Comparison of ENCODE assay signal across 8 mouse cellular contexts in genomic region chr6:146272253-146273036, GRCm38 (mm10).
A peak's percentile ranks its signal among the peaks of the same experiment; 100 is the strongest.
DNase-seq lines count a peak whose midpoint lies in the region; ATAC-seq and TF ChIP-seq lines count a peak whose summit lies in the region.

No protein-coding gene starts in this region.

- no peak for TF ChIP-seq EP300 in liver, postnatal 0 days (IDR thresholded peaks at IDR 0.05; ENCODE audit: low read depth)

- ATAC-seq in forebrain, embryonic 13.5 days, result peak; percentile 76
- ATAC-seq in intestine, postnatal 0 days, result no peak
- peak; percentile 40; the same call in 1 of the 2 replicates for ATAC-seq in liver, postnatal 0 days

- H3K27ac ChIP-seq in forebrain, embryonic 13.5 days, result no peak overlapping the region
- H3K27ac ChIP-seq in intestine, postnatal 0 days (ENCODE audit: low read depth, low read length), result no peak overlapping the region
- no peak overlapping the region for H3K27ac ChIP-seq in liver, postnatal 0 days (ENCODE audit: low read depth)

- DNase-seq in adrenal gland, postnatal 10 days, result peak; percentile 79
- no peak for DNase-seq in adrenal gland, adult 8-10 months
- DNase-seq in 416B (ENCODE audit: low read depth), result peak; percentile 78
- DNase-seq in c-Kit-negative CD71-positive TER-119-positive erythroid progenitor cells, embryonic 14.5 days (ENCODE audit: low read depth, low spot score), result peak; percentile 63
- DNase-seq in liver, postnatal 0 days, result peak; percentile 55
- DNase-seq in right cerebral cortex, postnatal 10 days (ENCODE audit: low spot score in 2 of 2), result peak; percentile 48 to 72

- no peak overlapping the region for H3K4me2 ChIP-seq in forebrain, embryonic 13.5 days
- no peak overlapping the region for H3K4me2 ChIP-seq in intestine, postnatal 0 days (replicated peaks; ENCODE audit: low read depth)
- no peak overlapping the region for H3K4me2 ChIP-seq in liver, postnatal 0 days (ENCODE audit: low read depth, low read length)

- H3K9ac ChIP-seq in forebrain, embryonic 13.5 days, result no peak overlapping the region
- no peak overlapping the region for H3K9ac ChIP-seq in intestine, postnatal 0 days (ENCODE audit: low read depth, low read length)
- H3K9ac ChIP-seq in liver, postnatal 0 days (replicated peaks), result no peak overlapping the region

- 0 out of 2 replicates have a peak, but pooled peaks cover 4% of the 10 kb centered on the region for H3K4me1 ChIP-seq in forebrain, embryonic 13.5 days
- no peaks in the 10 kb centered on the region for H3K4me1 ChIP-seq in intestine, postnatal 0 days (replicated peaks; ENCODE audit: control insufficient read depth, insufficient read depth, low read length)
- H3K4me1 ChIP-seq in liver, postnatal 0 days (ENCODE audit: insufficient read depth), result peaks cover 10% of the 10 kb centered on the region

- peak; percentile 81 for TF ChIP-seq CTCF in intestine, postnatal 0 days (IDR thresholded peaks at IDR 0.05; ENCODE audit: low read depth)
- TF ChIP-seq CTCF in liver, postnatal 0 days (IDR thresholded peaks at IDR 0.05; ENCODE audit: low read depth), result peak; percentile 92

- no peaks in the 10 kb centered on the region for H3K36me3 ChIP-seq in forebrain, embryonic 13.5 days (ENCODE audit: poor library complexity, severe bottlenecking)
- H3K36me3 ChIP-seq in intestine, postnatal 0 days (ENCODE audit: control insufficient read depth, insufficient read depth), result no peaks in the 10 kb centered on the region
- no peaks in the 10 kb centered on the region for H3K36me3 ChIP-seq in liver, postnatal 0 days (replicated peaks; ENCODE audit: insufficient read depth, low read length)

- H3K4me3 ChIP-seq in forebrain, embryonic 13.5 days, result no peak overlapping the region
- H3K4me3 ChIP-seq in intestine, postnatal 0 days (ENCODE audit: low read depth, low read length), result no peak overlapping the region
- no peak overlapping the region for H3K4me3 ChIP-seq in liver, postnatal 0 days (ENCODE audit: low read depth, low read length)

- no peaks in the 10 kb centered on the region for H3K9me3 ChIP-seq in forebrain, embryonic 13.5 days (replicated peaks)
- no peaks in the 10 kb centered on the region for H3K9me3 ChIP-seq in intestine, postnatal 0 days (ENCODE audit: control insufficient read depth)
- no peaks in the 10 kb centered on the region for H3K9me3 ChIP-seq in liver, postnatal 0 days (ENCODE audit: low read length)

- 76% methylated on average over 5 of the region's 5 CpGs for WGBS in forebrain, embryonic 13.5 days
- 78% methylated on average over 5 of the region's 5 CpGs for WGBS in intestine, postnatal 0 days
- 63% methylated on average over 5 of the region's 5 CpGs for WGBS in liver, postnatal 0 days (ENCODE audit: insufficient replicate concordance)

- no peaks in the 10 kb centered on the region for H3K27me3 ChIP-seq in forebrain, embryonic 13.5 days
- no peaks in the 10 kb centered on the region for H3K27me3 ChIP-seq in intestine, postnatal 0 days (replicated peaks; ENCODE audit: control insufficient read depth, insufficient read depth, low read length)
- no peaks in the 10 kb centered on the region for H3K27me3 ChIP-seq in liver, postnatal 0 days (ENCODE audit: insufficient read depth, low read length)
